Mouse (Mus musculus) cerebellum, postnatal 25 days (tissue): ENCODE results near the gene Aoah.

Experiments
- DNase-seq, 2 experiments: peaks; one replicate each; pipeline ENCODE4 v3.0.0; 2021; ENCODE audit warnings: mixed read lengths in 2 of 2

The Aoah gene

DNA sequence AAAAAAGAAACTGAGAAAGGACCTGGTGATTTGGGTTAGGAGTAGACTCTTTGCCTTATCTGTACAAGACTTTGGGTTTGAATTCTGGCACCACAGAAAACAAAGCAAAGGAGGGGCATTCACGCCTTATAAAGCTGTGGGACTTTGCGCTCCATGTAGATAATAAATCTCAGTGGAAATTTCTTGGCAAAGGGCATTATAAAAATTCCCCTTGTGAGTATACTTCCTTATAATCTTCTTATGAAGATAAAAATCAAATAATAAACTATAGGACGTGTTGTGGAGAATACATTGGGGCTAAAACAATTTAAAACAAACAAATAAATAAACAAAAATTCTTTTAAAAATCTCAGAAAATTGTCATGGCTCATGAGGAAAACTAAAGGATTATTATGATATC is 280.9 kb downstream of the Aoah start, which contains the start of gene Olfr1370:
Olfr1370 (minus strand) TSS at position 101 of the 400 bp plus-strand sequence.
- DNase-seq: no peak

DNA sequence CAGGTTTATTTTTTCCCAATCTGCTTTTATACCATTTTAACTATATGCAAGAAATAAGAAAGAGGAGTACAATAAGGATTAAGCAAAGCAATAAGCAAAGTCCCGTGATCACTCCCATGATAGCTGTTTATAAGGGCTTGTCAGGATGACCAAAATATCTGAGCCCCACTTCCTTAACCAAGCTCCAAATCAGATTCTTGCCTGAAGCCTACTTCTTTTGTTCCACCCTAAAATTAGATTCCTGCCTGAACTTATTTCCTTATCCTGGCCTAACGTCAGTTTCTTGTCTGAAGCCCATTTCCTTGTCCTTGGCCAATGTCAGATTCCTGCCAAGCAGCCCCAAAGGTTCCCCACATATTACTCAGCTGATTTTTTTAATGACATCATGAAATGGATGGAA is 288.8 kb downstream of the Aoah start:
- no peak for DNase-seq
